Mouse (Mus musculus) embryonic facial prominence, embryonic 11.5 days (tissue): ENCODE measurements around the gene Mthfd1l. TPM values are rescaled to one million over a fixed set of nuclear protein-coding genes. Genes with fewer than 3 reads are reported as not detected.

Experiments
- ATAC-seq: fragments of 200-750 bp; cut with Nextera tagmentation; replicated peaks from 2 replicates; pipeline ENCODE4 v1.8.0; 2017; ENCODE audit warnings: low read depth; ENCODE audit not compliant: insufficient number of reproducible peaks, low FRiP score, low TSS enrichment
- DNase-seq: peaks from one replicate; pipeline ENCODE4 v3.0.0-alpha.2; 2015; ENCODE audit warnings: low spot score
- H3K27ac ChIP-seq: fragments of 300-500 bp; sonication (generic); replicated peaks from 2 replicates; pipeline ENCODE4 v1.5.1; 2014; ENCODE audit warnings: mild to moderate bottlenecking, low read depth, low read length, control low read depth
- H3K27me3 ChIP-seq: fragments of 300-500 bp; sonication (generic); 2 replicates; pipeline ENCODE4 v1.6.1; 2014; ENCODE audit warnings: mild to moderate bottlenecking, low read length, moderate library complexity, mixed read lengths; ENCODE audit not compliant: control insufficient read depth, insufficient read depth
- H3K36me3 ChIP-seq: fragments of 300-500 bp; sonication (generic); replicated peaks from 2 replicates; pipeline ENCODE4 v1.6.1; 2014; ENCODE audit warnings: low read depth, mild to moderate bottlenecking, low read length, moderate library complexity, mixed read lengths; ENCODE audit not compliant: control insufficient read depth, insufficient read depth
- H3K4me1 ChIP-seq: fragments of 300-500 bp; sonication (generic); 2 replicates; pipeline ENCODE4 v1.6.1; 2014; ENCODE audit warnings: low read length, mixed read lengths; ENCODE audit not compliant: control insufficient read depth, insufficient read depth
- H3K4me2 ChIP-seq: fragments of 300-500 bp; sonication (generic); 2 replicates; pipeline ENCODE4 v1.6.1; 2014; ENCODE audit warnings: low read depth, mild to moderate bottlenecking, control low read depth, low read length, moderate library complexity
- H3K4me3 ChIP-seq: fragments of 300-500 bp; sonication (generic); 2 replicates; pipeline ENCODE4 v1.5.1; 2014; ENCODE audit warnings: low read depth, low read length, control low read depth
- H3K9ac ChIP-seq: fragments of 300-500 bp; sonication (generic); replicated peaks from 2 replicates; pipeline ENCODE4 v1.6.1; 2014; ENCODE audit warnings: mild to moderate bottlenecking, control low read depth, low read length
- H3K9me3 ChIP-seq: fragments of 300-500 bp; sonication (generic); replicated peaks from 2 replicates; pipeline ENCODE4 v1.6.1; 2016; ENCODE audit warnings: mild to moderate bottlenecking, low read length, inconsistent platforms, mixed read lengths; ENCODE audit not compliant: control insufficient read depth
- WGBS: fragments of 180-500 bp; shearing (Covaris S2); extraction: QIAGEN DNeasy Blood & Tissue Kit; methylation state at CpG from one replicate; pipeline ENCODE4 v1.1.7; 2014; 5-methylcytosine and 5-hydroxymethylcytosine counted together
- polyA plus RNA-seq: library from polyadenylated mRNA; unstranded; fragments of >200 nt; fragmentation: Nextera tagmentation; extraction: Ambion mirVana; gene quantifications from 2 replicates; pipeline ENCODE4 v1.2.1, GENCODE M21; 2014

Gene Mthfd1l
- 13.6 and 15.3 TPM in 2 replicates for polyA plus RNA-seq

DNA sequence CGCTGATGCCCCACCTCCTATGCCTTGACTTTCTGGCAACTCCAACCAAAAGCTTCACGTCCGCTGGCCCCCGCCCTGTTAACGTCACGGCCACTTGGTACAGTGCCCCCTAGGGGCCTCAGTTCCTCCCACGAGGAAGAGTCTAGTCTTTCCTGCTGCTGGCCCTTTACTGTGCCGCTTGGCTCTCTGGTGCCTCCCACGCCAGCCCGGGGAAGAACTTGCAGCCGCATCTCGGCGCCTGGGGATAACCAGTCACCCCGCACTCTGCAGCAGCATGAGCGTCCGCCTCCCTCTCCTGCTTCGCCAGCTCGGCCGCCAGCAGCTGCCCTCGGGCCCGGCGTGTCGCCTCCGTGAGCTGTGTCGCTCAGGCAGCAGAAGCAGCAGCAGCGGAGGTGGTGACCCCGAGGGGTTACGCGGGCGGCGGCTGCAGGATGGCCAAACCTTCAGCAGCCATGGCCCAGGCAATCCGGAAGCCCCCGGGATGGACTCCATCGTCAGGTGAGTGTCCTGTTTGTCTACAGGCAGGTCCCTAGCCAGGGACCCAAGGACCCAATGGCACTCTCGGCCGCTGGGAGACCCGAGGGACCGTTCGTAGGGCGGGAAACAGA lies at the start of gene Mthfd1l:
TSS of gene Mthfd1l (plus strand) at position 138 of the 608 bp plus-strand sequence.
- Histone ChIP-seq H3K4me2 (peak within 1 kb of the TSS; percentile 91), H3K27me3 (no peaks in the 10 kb centered on the region), H3K27ac (peak within 1 kb of the TSS; percentile 86), H3K9ac (peak within 1 kb of the TSS; percentile 82), H3K4me3 (peak within 1 kb of the TSS; percentile 71), H3K9me3 (no peaks in the 10 kb centered on the region), H3K36me3 (no peaks in the 10 kb centered on the region), H3K4me1 (no peaks in the 10 kb centered on the region)
- WGBS = under 1% methylated on average over 38 of the region's 40 CpGs
- DNase-seq (peak; percentile 86), ATAC-seq (peak; percentile 87)

DNA sequence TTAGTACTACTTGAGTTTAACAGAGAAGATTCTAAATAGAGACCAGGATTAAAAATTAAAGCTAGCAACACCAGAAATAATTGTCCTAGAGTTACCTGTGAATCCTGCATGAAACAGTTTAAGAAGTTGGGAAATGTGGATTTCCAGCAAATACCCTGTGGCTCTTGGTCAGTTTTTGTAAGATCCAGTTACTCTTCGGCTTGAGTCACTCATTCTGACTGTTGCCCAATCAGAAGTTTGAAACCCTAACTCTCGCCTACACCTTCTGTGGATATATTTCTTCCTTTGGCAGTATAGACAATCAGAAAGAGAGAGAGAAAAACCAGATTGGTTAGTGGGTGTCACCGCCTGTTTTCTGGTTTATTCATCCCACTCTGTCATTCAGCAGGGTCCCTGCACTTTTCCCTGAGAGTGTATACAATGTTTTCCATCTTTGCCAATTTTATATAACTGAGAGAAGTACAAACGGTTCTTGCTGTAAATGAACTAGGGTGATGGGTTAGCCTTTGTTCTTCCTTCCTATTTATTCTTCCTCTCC lies 44.8 kb upstream of the Mthfd1l start:
- no peak overlapping the region for H3K4me2 ChIP-seq
- WGBS = 81% methylated on average over 4 of the region's 4 CpGs
- no peak for ATAC-seq
- no peaks in the 10 kb centered on the region for H3K4me1 ChIP-seq
- no peak for DNase-seq
- H3K9ac ChIP-seq = no peak overlapping the region
- no peak overlapping the region for H3K27ac ChIP-seq
- H3K4me3 ChIP-seq = no peak overlapping the region
- no peaks in the 10 kb centered on the region for H3K9me3 ChIP-seq
- H3K27me3 ChIP-seq = no peaks in the 10 kb centered on the region
- no peaks in the 10 kb centered on the region for H3K36me3 ChIP-seq

DNA sequence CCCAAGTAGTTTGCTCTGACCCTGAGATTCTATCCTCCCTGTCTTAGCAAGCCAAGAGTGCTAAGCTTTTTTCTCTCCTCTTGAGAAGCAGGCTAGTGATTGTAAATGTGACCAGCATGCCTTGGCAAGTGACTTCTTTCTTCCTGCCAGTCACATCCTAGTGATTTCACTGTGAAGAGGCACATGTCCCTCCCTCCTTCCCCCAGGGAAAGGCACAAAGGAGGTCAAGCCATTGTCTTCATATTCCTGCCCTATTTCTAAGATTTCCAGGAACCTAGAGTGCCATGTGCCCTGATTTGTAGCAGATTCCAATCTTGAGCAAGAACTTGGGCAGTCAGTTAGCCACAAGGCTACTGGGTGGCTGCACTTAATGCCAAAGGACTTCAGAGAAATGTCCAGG lies 41.1 kb upstream of the Mthfd1l start:
- H3K9ac ChIP-seq = no peak overlapping the region
- ATAC-seq (no peak), DNase-seq (no peak)
- H3K9me3 ChIP-seq = no peaks in the 10 kb centered on the region
- no peak overlapping the region for H3K4me2 ChIP-seq
- no peak overlapping the region for H3K27ac ChIP-seq
- no peaks in the 10 kb centered on the region for H3K27me3 ChIP-seq
- H3K4me3 ChIP-seq = no peak overlapping the region
- H3K36me3 ChIP-seq = no peaks in the 10 kb centered on the region
- no peaks in the 10 kb centered on the region for H3K4me1 ChIP-seq

DNA sequence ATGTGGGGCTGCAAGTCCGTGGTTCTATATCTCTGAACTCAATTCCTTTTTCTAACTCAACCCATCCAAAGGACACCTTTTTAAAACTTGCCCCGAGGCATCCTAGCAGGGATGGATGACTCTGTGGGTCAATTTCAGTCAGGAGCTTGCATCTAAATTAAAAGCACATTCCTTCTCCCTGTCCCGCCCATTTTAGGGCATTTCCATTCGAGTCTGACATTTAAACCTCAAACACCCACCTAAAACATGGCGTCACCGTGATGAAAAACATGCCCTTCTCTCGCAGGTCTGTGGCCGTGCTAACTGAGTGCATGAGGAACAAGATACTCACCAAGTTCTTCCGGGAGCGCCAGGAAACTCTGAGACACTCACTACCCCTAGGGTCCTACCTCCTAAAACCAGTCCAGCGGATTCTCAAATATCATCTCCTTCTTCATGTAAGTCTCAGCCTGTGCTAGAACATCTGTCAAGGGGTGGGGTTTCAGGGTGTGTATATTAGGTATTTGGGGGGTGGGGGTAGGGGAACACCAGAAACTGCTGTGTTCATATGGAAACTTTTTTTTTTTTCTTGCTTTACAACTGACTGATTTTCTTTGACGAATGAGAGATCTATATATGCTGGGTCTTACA lies 39.5 kb upstream of the Mthfd1l start:
- Histone ChIP-seq H3K27ac (0 out of 2 replicates have a peak overlapping the region, but pooled peaks have one; percentile 23), H3K4me2 (no peak overlapping the region), H3K4me3 (no peak overlapping the region), H3K36me3 (no peaks in the 10 kb centered on the region), H3K9ac (no peak overlapping the region), H3K4me1 (no peaks in the 10 kb centered on the region), H3K9me3 (no peaks in the 10 kb centered on the region), H3K27me3 (no peaks in the 10 kb centered on the region)
- 49% methylated on average over 12 of the region's 12 CpGs for WGBS
- ATAC-seq = no peak
- DNase-seq = peak; percentile 52

DNA sequence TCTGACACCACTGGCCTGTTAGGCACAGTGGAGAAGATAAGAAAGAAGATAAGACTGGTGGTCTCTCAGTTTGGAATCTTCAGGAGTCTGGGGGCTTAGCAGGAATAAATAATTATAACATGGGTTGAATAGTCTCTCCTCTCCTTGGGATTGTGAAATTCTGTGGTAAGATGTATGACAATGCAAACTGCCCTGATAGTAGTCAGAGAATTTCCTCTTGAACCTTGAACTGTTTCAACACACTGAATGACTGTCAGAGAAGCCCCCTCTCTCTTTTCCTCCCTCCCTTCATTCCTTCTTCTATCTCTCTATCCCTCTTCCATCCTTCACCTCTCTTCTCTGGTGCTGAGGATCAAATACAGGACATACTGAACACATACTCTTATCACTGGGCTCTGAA lies 36.1 kb upstream of the Mthfd1l start:
- no peak for ATAC-seq
- Histone ChIP-seq H3K9me3 (no peaks in the 10 kb centered on the region), H3K36me3 (no peaks in the 10 kb centered on the region), H3K27me3 (no peaks in the 10 kb centered on the region), H3K9ac (no peak overlapping the region), H3K4me3 (no peak overlapping the region), H3K27ac (no peak overlapping the region), H3K4me1 (no peaks in the 10 kb centered on the region), H3K4me2 (no peak overlapping the region)
- DNase-seq = no peak

DNA sequence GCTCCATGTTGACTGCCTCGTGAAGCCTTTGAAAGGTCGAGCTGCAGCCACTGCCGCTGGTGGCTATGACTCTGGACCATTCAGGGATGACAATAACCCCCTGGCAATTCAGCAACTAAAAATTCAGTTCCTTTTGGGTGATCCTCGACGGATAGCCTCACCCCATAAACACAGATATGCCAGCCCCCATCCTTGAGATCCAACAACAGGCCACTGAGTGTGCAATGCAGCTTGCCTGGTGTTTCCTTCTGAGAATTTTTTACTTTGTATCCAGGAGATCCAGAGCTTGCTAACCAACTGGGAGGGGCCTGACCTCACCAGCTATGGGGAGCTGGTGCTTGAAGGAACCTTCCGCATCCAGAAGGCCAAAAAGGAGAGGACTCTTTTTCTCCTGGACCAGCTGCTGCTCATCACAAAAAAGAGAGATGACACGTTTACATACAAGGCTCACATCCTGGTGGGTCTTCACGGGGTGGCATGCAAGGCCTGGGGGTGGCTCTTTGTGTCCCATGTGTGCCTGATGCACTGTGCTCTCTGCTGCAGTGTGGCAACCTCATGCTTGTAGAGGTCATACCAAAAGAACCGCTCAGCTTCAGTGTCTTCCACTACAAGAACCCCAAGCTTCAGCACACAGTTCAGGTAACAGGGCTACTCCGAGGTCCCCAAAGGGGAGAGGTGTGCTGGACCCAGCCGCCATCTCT lies 32.9 kb upstream of the Mthfd1l start:
- 88% methylated on average over 11 of the region's 11 CpGs for WGBS
- H3K4me1 ChIP-seq = no peaks in the 10 kb centered on the region
- no peak overlapping the region for H3K9ac ChIP-seq
- no peaks in the 10 kb centered on the region for H3K9me3 ChIP-seq
- DNase-seq = no peak
- H3K36me3 ChIP-seq = no peaks in the 10 kb centered on the region
- H3K27ac ChIP-seq = no peak overlapping the region
- H3K4me3 ChIP-seq = no peak overlapping the region
- H3K4me2 ChIP-seq = no peak overlapping the region
- H3K27me3 ChIP-seq = no peaks in the 10 kb centered on the region
- ATAC-seq = no peak

DNA sequence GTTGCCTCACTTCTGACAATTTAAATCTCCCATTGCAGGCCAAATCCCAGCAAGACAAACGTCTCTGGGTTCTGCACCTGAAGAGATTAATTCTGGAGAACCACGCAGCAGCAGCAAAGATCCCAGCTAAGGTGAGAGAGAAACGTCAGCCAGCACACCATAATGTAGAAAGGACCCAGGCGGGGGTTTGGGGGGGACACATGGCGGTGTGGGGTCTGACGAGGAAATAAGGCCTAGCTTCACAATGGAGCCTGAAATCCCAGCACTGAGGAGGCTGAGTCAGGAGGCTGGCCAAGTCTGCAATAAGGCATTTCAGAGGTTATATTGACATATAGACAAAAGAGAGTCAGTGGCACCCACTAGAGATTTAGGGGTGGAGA lies 32.3 kb upstream of the Mthfd1l start:
- Histone ChIP-seq H3K4me2 (no peak overlapping the region), H3K9me3 (no peaks in the 10 kb centered on the region), H3K4me1 (no peaks in the 10 kb centered on the region), H3K4me3 (no peak overlapping the region), H3K36me3 (no peaks in the 10 kb centered on the region), H3K27ac (0 out of 2 replicates have a peak overlapping the region, but pooled peaks have one; percentile 32), H3K9ac (no peak overlapping the region), H3K27me3 (no peaks in the 10 kb centered on the region)
- DNase-seq (no peak), ATAC-seq (no peak)
- 88% methylated on average over 6 of the region's 6 CpGs for WGBS
